Mouse (Mus musculus) embryonic stem cell, embryonic (primary cell): ENCODE results near the gene Aox2.

Experiments
- CTCF ChIA-PET, 4 experiments: fragments of 300-600 bp in 2 of 4; fragments of 350-600 bp in 2 of 4; sonication (Branson Sonifier 250); formaldehyde crosslinking; loops; one replicate each; lab custom pipeline; 2022; ENCODE audit warnings: inconsistent platforms in 2 of 4; lab: Charles Lee
- POLR2A ChIA-PET, 4 experiments: fragments of 300-600 bp in 2 of 4; fragments of 350-600 bp in 2 of 4; sonication (Branson Sonifier 250); formaldehyde crosslinking; loops; one replicate each; lab custom pipeline; 2022; ENCODE audit warnings: antibody characterized with exemption in 4 of 4, inconsistent platforms in 1 of 4; lab: Charles Lee

Aox2 gene

DNA sequence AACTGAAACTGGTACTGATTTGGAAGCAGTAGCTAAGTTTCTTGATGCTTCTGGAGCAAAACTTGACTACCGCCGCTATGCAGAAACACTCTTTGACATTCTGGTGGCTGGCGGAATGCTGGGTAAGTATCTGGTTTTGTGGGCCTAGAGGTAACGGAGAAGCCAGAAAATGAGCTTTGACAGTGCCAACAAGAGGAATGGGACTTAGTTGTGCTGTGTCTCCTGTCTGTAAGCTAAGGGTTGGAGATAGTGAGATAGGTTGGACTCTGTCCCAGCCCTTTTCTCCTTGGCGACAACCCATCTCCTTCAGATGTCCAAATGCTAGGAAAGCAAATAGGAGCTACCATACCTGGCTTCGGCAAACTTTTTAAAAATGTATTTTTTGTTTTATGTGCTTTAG lies 119.6 kb downstream of the Aox2 start:
- ChIA-PET CTCF (interaction anchor here in 2 of 4 experiments (0.7 to 2.3 kb wide), 4 partner anchors 12 to 162 kb away, joined by 3 to 10 read pairs (median 4); no protein-coding TSS in a partner anchor), POLR2A (interaction anchor here (0.6 to 12.1 kb wide), 25 partner anchors 9 to 408 kb away, joined by 3 to 310 read pairs (median 5); partner anchors contain the start of genes Clk1 (in 4 of the 4), Nif3l1 (in 1 of the 4) and Ppil3 (in 1 of the 4))

DNA sequence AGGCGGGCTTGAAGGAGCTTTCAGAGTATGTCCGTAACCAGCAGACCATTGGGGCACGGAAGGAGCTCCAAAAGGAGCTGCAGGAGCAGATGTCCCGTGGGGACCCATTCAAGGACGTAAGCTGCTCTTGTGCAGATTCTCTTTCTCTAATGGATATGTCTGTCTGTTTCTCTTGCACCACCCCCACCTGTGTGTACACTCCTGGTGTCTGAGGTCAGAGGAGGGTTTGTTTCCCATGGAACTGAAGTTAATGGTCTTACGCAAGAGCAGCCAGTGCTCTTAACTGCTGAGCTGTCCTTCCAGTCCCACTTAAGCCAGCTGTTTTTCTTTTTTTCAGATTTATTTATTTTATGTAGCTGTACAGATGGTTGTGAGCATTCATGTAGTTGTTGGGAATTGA lies 123.3 kb downstream of the Aox2 start:
- ChIA-PET CTCF (interaction anchor here in 1 of 4 experiments (1.7 to 2.0 kb wide), 2 partner anchors 9 to 105 kb away, joined by 4 read pairs; no protein-coding TSS in a partner anchor), POLR2A (interaction anchor here (0.6 to 13.9 kb wide), 29 partner anchors 3 to 858 kb away, joined by 3 to 310 read pairs (median 5); partner anchors contain the start of genes Clk1 (in 3 of the 4), Bzw1 (in 2 of the 4), Nif3l1 (in 1 of the 4) and Ppil3 (in 1 of the 4))

DNA sequence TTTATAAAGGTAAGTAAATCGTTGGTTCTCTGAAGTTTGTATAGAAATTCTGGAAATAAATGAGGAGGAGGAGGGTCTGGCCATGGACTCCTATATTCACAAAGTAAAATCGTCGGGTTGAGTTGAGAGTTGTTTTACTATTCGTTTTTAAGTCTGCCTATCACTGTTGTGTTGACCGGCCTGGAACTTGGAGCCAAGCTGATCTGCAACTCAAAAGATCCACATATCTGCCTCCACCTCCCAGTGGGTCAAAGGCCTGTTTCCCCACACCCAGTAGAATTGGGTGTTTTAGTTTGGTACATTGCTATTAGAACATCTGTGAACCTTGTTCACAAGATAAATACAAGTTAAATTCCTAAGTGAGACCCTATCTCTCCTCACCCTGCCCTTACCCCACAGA lies 125.6 kb downstream of the Aox2 start:
- CTCF ChIA-PET, result no interaction called here
- POLR2A ChIA-PET, result interaction anchor here in 3 of 4 experiments (0.6 to 13.9 kb wide), 15 partner anchors 4 to 223 kb away, joined by 3 to 310 read pairs (median 30); partner anchors contain the start of genes Clk1 (in 3 of the 3), Bzw1 (in 2 of the 3), Nif3l1 (in 1 of the 3) and Ppil3 (in 1 of the 3)

DNA sequence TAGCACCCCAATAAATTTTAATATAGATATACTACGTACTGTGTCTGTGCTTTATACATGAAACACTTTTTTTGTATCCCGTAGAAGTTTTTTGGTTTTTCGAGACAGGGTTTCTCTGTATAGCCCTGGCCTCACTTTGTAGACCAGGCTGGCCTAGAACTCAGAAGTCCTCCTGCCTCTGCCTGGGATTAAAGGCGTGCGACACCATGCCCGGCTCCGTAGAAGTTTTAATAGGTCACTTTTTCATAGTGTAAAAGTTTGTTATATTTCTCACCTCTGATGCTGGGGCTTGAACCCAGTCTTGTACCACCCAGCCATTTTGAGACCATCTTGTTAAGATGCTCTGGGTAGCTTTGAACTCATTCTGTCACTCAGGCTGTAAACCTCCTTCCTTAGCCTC lies 129.2 kb downstream of the Aox2 start:
- ChIA-PET POLR2A (interaction anchor here in 2 of 4 experiments (0.6 to 13.9 kb wide), 12 partner anchors 9 to 340 kb away, joined by 3 to 310 read pairs (median 4); partner anchors contain the start of genes Bzw1 (in 2 of the 2), Clk1 (in 1 of the 2), Nif3l1 (in 1 of the 2) and Orc2 (in 1 of the 2)), CTCF (no interaction called here)

DNA sequence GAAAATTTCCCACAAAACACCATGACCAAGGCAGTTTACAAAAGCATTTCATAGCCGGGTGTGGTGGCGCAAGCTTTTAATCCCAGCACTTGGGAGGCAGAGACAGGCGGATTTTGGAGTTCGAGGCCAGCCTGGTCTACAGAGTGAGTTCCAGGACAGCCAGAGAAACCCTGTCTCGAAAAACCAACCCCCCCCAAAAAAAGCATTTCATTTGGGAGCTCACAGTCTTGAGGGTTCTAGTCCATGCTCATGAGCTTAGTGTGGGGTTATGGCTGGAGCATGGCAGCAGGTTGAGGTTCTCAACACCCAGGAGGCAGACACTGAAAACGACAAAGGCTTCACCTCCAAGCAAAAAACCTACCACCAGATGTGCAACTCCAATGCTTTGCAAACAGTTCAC lies 130.0 kb downstream of the Aox2 start:
- POLR2A ChIA-PET, result interaction anchor here in 3 of 4 experiments (0.7 to 13.9 kb wide), 14 partner anchors 9 to 339 kb away, joined by 3 to 310 read pairs (median 4); partner anchors contain the start of genes Bzw1 (in 2 of the 3), Clk1 (in 2 of the 3) and Nif3l1 (in 1 of the 3)
- CTCF ChIA-PET, result interaction anchor here in 1 of 4 experiments (0.7 kb wide), 1 partner anchor 12 kb away, joined by 3 read pairs; no protein-coding TSS in a partner anchor

DNA sequence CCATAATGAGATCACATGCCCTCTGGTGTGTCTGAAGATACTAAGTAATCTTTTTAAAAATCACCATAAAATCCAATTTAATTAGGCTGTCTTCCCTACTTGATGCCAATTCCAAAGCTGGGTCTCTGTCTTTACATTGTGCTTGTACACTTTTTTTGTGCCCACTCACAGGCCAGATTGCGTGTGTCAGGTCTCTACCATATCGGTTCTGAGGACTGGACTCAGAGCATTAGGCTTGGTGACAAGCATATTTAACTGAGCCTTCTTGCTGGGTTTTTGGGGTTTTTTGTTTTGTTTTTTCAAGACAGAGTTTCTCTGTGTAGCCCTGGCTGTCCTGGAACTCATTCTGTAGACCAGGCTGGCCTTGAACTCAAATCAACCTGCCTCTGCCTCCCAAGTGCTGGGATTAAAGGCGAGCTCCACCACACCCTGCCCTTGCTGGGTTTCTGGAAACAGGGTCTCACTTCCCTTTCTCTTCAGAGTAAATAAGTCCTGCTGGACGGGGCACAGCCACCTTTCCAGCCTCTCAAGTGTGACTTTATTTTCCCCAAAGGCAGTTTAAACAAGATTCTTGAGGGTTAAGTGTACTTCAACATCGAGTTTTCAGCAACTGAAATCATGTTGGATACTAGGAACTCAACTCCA lies 131.5 kb downstream of the Aox2 start:
- ChIA-PET POLR2A (interaction anchor here (0.6 to 13.9 kb wide), 39 partner anchors 8 to 339 kb away, joined by 3 to 310 read pairs (median 5); partner anchors contain the start of genes Clk1 (in 4 of the 4), Bzw1 (in 2 of the 4), Nif3l1 (in 2 of the 4) and Ppil3 (in 2 of the 4)), CTCF (interaction anchor here in 2 of 4 experiments (0.6 to 1.5 kb wide), 2 partner anchors 8 to 12 kb away, joined by 3 to 4 read pairs; no protein-coding TSS in a partner anchor)

DNA sequence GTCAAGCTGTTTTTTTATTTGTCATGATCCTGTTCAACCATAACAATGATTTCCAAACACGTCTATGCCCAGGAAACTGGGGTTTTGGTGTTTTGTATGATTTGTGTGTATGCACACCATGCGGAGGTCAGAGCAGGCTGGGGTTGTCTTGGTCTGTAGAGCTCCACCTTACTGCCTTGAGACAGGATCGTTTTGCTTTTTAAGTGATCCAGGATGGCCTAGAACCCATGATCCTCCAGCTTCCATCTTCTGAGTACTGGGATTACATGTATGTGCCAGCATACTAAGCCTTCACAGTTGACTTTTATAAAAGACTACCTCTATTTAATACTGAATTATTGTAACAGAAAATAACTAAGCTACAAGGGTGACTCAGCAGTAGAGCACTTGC lies 132.1 kb downstream of the Aox2 start:
- POLR2A ChIA-PET, result interaction anchor here (0.5 to 13.9 kb wide), 42 partner anchors 8 to 338 kb away, joined by 3 to 310 read pairs (median 5); partner anchors contain the start of genes Clk1 (in 4 of the 4), Bzw1 (in 2 of the 4), Nif3l1 (in 2 of the 4) and Ppil3 (in 2 of the 4)
- CTCF ChIA-PET, result interaction anchor here in 2 of 4 experiments (0.6 to 1.5 kb wide), 2 partner anchors 9 to 12 kb away, joined by 3 to 4 read pairs; no protein-coding TSS in a partner anchor

DNA sequence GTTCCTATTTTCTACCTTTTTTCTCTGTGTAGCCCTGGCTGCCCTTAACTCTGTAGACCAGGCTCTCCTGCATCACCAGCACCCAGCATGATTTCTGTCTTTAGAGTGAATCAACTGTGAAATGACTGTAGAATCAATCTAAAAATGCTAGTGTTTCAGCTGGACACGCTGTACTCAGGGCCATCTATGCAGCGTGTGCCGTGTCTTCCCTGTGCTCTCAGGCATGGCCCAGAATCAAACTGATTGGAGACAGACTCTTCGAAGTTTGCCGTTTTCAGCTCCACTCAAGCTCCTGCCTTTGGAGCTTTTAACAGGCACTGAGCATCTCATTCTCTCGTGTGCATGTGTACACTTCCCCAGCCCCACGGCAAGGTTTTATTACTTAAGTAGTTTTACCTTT lies 132.7 kb downstream of the Aox2 start:
- ChIA-PET CTCF (interaction anchor here in 1 of 4 experiments (1.5 kb wide), 1 partner anchor 9 kb away, joined by 4 read pairs; no protein-coding TSS in a partner anchor), POLR2A (interaction anchor here (0.5 to 13.9 kb wide), 38 partner anchors 8 to 298 kb away, joined by 3 to 310 read pairs (median 6); partner anchors contain the start of genes Clk1 (in 4 of the 4), Bzw1 (in 2 of the 4), Nif3l1 (in 2 of the 4) and Ppil3 (in 2 of the 4))

DNA sequence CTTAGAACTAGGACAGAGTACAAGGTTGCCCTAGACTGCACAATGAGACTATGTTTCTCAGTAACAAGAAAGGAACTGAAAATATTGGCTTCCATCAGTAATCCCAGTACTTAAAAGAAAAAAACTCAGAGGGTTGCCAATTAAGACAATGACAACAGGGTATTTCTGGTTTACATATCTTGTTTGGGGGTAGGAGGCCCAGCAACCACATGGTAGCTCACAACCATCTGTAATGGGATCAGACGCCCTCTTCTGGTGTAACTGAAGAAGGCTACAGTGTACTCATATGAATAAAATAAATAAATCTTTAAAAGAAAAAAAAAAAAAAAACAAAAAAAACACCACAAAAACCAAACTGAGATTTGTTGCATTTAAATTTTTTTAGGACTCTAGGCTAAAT lies 137.3 kb downstream of the Aox2 start:
- CTCF ChIA-PET, result interaction anchor here in 3 of 4 experiments (0.6 to 1.7 kb wide), 7 partner anchors 8 to 1077 kb away, joined by 3 to 12 read pairs (median 4); partner anchors contain the start of genes Clk1 (in 1 of the 3) and Ppil3 (in 1 of the 3)
- POLR2A ChIA-PET, result interaction anchor here (0.5 to 11.9 kb wide), 24 partner anchors 7 to 1109 kb away, joined by 3 to 227 read pairs (median 4); partner anchors contain the start of genes Clk1 (in 3 of the 4), Nif3l1 (in 2 of the 4), Ppil3 (in 2 of the 4) and Bzw1 (in 1 of the 4)

DNA sequence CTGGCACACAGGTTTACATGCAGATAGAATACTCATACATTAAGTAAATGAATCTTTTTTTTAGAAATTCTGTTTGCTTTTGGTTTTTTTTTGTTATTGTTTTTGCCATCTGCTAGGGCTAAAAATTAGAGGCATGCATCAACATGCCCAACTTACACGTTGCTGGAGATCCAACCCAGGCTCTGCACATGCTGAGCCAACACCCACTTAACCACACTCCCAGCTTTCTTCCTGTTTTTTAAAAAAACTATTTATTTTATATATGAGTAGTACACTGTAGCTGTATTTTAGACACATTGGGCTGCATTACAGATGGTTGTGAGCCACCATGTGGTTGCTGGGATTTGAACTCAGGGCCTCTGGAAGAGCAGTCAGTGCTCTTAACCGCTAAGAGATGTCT lies 137.9 kb downstream of the Aox2 start:
- ChIA-PET CTCF (interaction anchor here in 3 of 4 experiments (0.6 to 1.7 kb wide), 5 partner anchors 8 to 331 kb away, joined by 3 to 4 read pairs (median 4); no protein-coding TSS in a partner anchor), POLR2A (interaction anchor here in 3 of 4 experiments (0.5 to 11.9 kb wide), 23 partner anchors 8 to 1108 kb away, joined by 3 to 227 read pairs (median 6); partner anchors contain the start of genes Clk1 (in 2 of the 3), Nif3l1 (in 2 of the 3), Ppil3 (in 2 of the 3) and Bzw1 (in 1 of the 3))

DNA sequence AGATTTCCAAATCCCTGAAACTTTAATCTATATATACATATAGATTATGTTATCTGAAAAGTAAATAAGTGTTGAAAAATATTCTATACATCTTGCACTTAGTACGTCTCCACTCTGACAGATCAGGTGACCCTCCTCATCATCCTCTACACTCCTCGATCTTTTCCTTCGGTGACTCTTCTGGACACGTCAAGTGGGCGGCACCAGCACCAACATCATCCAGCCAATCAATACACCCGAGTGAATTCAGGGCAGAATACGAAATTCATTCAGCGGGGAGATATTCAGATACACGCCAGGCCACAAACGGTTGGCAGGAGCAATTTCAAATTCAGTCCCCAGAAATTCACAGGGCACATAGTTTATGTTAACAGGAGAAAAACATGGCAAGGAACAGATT lies 141.9 kb downstream of the Aox2 start:
- POLR2A ChIA-PET, result no interaction called here
- CTCF ChIA-PET, result no interaction called here

DNA sequence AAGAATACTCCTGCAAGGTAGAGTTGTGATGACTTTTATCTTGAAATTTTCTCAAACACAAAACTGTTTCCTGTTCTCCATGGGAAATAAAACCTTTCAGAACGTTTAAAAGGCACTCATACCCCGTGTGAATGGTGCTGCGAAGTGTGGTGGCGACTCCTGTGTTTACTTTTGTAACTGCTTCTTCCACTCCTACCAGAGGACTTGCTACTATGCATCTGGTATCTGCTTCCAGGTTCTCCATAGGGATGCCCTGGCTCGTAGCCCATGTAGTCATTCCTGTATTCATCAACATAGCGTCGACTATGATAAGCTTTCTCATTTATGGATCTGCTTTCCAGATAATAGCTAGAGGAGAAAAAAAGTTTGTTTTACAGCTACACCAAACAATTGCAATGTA lies 142.8 kb downstream of the Aox2 start:
- ChIA-PET POLR2A (interaction anchor here (0.6 to 18.7 kb wide), 22 partner anchors 8 to 119 kb away, joined by 3 to 284 read pairs (median 36); partner anchors contain the start of genes Nif3l1 (in 4 of the 4), Ppil3 (in 4 of the 4), Bzw1 (in 2 of the 4) and Orc2 (in 1 of the 4)), CTCF (no interaction called here)

DNA sequence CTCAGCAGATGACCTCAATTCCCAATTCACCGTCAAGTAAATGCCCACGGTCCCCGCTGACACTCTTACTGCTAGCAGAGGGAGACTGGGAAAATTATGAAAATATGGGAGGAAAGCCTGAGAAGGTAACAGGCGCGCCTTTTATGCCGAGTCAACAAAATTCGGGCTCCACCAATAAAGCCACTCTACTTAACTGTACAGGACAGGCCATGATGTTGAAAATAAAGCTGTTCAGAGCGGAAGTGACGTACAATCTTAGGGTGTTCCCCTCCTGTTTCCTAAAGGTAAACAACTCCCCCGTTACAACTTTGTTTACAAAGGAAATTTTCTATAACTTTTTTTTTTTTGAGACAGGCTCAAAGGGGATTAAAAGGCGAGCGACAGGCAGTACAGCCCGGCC lies 144.8 kb downstream of the Aox2 start:
- ChIA-PET POLR2A (interaction anchor here (0.5 to 18.7 kb wide), 60 partner anchors 8 to 1261 kb away, joined by 3 to 284 read pairs (median 5); partner anchors contain the start of genes Nif3l1 (in 4 of the 4), Ppil3 (in 4 of the 4), Bzw1 (in 3 of the 4) and Orc2 (in 2 of the 4)), CTCF (interaction anchor here in 2 of 4 experiments (0.6 to 1.7 kb wide), 3 partner anchors 26 to 151 kb away, joined by 4 to 15 read pairs (median 5); no protein-coding TSS in a partner anchor)

DNA sequence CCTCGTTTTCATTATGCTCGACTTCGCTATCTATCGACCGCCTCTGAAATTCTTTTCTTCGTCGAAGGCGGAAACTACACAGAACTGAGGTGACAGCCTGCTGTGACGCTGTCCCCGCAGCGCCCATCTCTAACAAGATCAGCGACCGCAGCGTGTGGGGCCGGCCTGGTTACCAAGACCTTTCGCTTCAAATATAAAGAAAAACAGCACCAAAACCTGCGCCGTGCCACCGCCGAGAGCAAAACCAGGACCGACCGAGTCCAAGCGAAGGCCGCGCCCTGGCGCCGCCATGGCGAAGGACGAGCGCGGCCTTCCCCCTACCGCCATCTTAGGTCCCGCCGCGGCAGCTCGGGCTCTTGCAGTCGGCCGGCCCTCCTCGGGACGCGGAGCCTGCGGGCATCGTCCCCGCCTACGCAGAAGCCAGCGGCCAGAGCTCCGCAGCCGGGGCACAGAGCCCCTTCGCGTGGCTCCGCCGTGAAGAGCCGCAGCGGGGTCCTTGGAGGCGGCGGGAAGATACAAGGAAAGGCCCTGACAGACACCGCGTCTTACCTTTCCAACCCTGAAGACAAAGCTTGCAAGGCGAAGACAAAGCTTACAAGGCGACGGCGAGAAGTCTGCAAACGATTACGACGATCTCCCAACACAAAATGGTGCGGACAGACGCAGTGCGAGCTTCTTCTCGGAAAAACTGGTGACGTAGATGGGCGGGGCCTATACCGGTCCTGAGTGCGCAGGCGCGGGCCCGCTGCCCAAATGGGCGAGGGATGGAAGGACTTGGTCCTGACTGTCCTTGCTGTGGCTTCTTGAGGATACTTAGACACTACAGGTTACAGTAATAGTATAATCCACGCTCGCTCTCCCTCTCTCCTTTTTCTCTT lies 145.5 kb downstream of the Aox2 start, which contains the start of gene Clk1:
Gene Clk1 (minus strand): TSS at position 696 of the 878 bp plus-strand sequence.
- ChIA-PET POLR2A (interaction anchor here (0.5 to 18.7 kb wide), 87 partner anchors 7 to 813 kb away, joined by 3 to 284 read pairs (median 5); partner anchors contain the start of genes Ppil3 (in 4 of the 4), Bzw1 (in 3 of the 4), Nif3l1 (in 3 of the 4) and Orc2 (in 3 of the 4)), CTCF (interaction anchor here in 3 of 4 experiments (0.5 to 1.7 kb wide), 6 partner anchors 8 to 384 kb away, joined by 3 to 15 read pairs (median 4); no protein-coding TSS in a partner anchor)

DNA sequence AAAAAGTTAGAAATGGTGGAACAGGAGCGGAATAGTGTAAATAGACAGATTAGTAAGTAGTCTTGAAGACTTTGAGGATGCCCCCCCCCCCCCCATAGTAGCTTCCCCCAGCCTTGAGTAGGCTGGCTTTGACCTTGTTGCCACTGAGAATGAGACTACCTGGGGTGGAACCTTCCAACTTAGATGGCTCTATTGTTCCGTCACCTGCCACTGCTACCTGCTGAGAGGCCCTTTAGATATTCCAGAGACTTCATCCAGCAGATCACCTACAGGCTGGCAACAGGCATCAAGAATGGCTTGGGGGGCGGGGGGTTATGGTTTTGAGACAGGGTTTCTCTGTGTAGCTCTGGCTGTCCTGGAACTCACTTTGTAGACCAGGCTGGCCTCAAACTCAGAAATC lies 146.4 kb downstream of the Aox2 start:
- POLR2A ChIA-PET, result interaction anchor here (0.6 to 18.7 kb wide), 59 partner anchors 8 to 1244 kb away, joined by 3 to 284 read pairs (median 5); partner anchors contain the start of genes Orc2 (in 3 of the 4), Ppil3 (in 3 of the 4), Bzw1 (in 2 of the 4) and Casp8 (in 2 of the 4)
- CTCF ChIA-PET, result interaction anchor here in 3 of 4 experiments (0.6 to 1.7 kb wide), 3 partner anchors 8 to 649 kb away, joined by 4 to 9 read pairs (median 4); no protein-coding TSS in a partner anchor
